Mouse (Mus musculus) forebrain, embryonic 16.5 days (tissue): ENCODE results near the gene Gm20388. TPM values are rescaled to one million over a fixed set of nuclear protein-coding genes. Genes with fewer than 3 reads are reported as not detected.

Experiments
- ATAC-seq: fragments of 200-750 bp; cut with Nextera tagmentation; 2 replicates; pipeline ENCODE4 v1.8.0; 2017; ENCODE audit warnings: mild to moderate bottlenecking, moderate library complexity
- H3K27ac ChIP-seq: fragments of 300-500 bp; sonication (generic); 2 replicates; pipeline ENCODE4 v1.5.1; 2014; ENCODE audit warnings: low read length, control low read depth
- H3K27me3 ChIP-seq: fragments of 300-500 bp; sonication (generic); replicated peaks from 2 replicates; pipeline ENCODE4 v1.6.1; 2014; ENCODE audit warnings: low read length; ENCODE audit not compliant: control insufficient read depth, insufficient read depth
- H3K36me3 ChIP-seq: fragments of 300-500 bp; sonication (generic); 2 replicates; pipeline ENCODE4 v1.6.1; 2014; ENCODE audit not compliant: control insufficient read depth, insufficient read depth
- H3K4me1 ChIP-seq: fragments of 300-500 bp; sonication (generic); replicated peaks from 2 replicates; pipeline ENCODE4 v1.6.1; 2014; ENCODE audit warnings: low read length; ENCODE audit not compliant: control insufficient read depth, insufficient read depth
- H3K4me2 ChIP-seq: fragments of 300-500 bp; sonication (generic); 2 replicates; pipeline ENCODE4 v1.6.1; 2014; ENCODE audit warnings: mild to moderate bottlenecking, low read length, control low read depth
- H3K4me3 ChIP-seq: fragments of 300-500 bp; sonication (generic); replicated peaks from 2 replicates; pipeline ENCODE4 v1.5.1; 2014; ENCODE audit warnings: mild to moderate bottlenecking, low read length, control low read depth
- H3K9ac ChIP-seq: fragments of 300-500 bp; sonication (generic); replicated peaks from 2 replicates; pipeline ENCODE4 v1.6.1; 2014; ENCODE audit warnings: low read depth, low read length, control low read depth
- H3K9me3 ChIP-seq: fragments of 300-500 bp; sonication (generic); 2 replicates; pipeline ENCODE4 v1.6.1; 2016; ENCODE audit warnings: low read length; ENCODE audit not compliant: control insufficient read depth
- WGBS: fragments of 180-500 bp; shearing (Covaris S2); extraction: QIAGEN DNeasy Blood & Tissue Kit; methylation state at CpG from one replicate; pipeline ENCODE4 v1.1.7; 2014; 5-methylcytosine and 5-hydroxymethylcytosine counted together
- polyA plus RNA-seq: library from polyadenylated mRNA; unstranded; fragments of >200 nt; fragmentation: Nextera tagmentation; extraction: Ambion mirVana; gene quantifications from 2 replicates; pipeline ENCODE4 v1.2.1, GENCODE M21; 2015

Gm20388 gene
- polyA plus RNA-seq, 1 experiment from 2014 or later: 4.7 TPM

DNA sequence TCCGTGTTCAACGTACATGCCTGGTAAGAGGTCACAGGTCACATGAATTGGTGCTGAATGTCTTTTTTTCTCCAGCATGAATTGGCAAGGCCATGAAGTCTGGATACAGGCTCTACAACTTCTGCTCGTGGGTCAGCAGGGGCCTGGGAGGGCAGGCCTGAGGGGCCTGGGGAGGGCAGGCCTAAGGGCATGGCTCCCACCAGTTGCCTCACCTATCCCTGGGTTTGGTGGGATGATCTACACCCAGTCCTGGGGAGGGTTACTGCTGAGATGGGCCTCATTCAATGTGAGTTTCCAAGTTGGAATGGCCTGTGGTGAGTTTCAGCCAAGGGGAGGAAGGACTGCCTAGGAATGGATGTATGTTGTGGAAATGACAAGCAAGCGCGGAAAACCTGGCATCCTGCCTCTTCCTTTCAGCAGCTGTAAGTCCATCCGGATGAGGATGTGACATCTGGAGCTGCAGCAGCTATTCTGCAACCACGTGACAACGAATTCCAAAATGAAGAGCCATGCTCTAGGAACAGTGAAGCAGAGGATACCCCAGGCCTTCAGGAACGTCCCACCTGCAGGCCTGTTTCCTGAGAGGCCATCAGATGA lies 3492.2 kb downstream of the Gm20388 start:
- Histone ChIP-seq H3K27me3 (no peaks in the 10 kb centered on the region), H3K4me3 (no peak overlapping the region), H3K9me3 (no peaks in the 10 kb centered on the region), H3K4me1 (peaks cover 6% of the 10 kb centered on the region; the same call in 1 of the 2 replicates), H3K27ac (no peak overlapping the region), H3K4me2 (no peak overlapping the region), H3K9ac (no peak overlapping the region), H3K36me3 (peaks cover 33% of the 10 kb centered on the region)
- WGBS: 89% methylated on average over 9 of the region's 9 CpGs
- no peak for ATAC-seq

DNA sequence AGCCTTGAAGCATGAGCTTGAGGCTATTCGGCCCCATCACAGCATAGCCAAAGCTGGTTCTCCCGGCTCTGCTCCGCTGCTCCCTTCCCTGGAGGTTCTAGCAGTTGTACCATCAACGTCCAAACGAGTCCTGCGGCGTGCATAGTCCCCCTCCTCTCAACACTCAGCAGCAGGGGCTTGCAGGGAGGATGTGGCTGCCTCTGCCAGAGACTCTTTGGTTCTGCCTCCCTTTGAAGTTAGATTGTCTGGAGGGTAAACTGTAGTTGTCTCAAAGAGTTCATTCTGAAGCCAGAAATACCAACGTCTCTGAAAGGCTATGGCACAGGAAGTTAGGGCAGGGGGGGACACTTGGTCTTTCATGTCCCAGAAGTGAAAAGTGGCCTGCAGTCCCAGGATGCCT lies 3493.9 kb downstream of the Gm20388 start:
- H3K27ac ChIP-seq: no peak overlapping the region
- H3K27me3 ChIP-seq: no peaks in the 10 kb centered on the region
- no peak overlapping the region for H3K4me3 ChIP-seq
- no peak overlapping the region for H3K4me2 ChIP-seq
- no peaks in the 10 kb centered on the region for H3K9me3 ChIP-seq
- H3K4me1 ChIP-seq: peaks cover 16% of the 10 kb centered on the region
- H3K9ac ChIP-seq: no peak overlapping the region
- H3K36me3 ChIP-seq: peaks cover 18% of the 10 kb centered on the region
- ATAC-seq: no peak
- WGBS: 47% methylated on average over 8 of the region's 8 CpGs

DNA sequence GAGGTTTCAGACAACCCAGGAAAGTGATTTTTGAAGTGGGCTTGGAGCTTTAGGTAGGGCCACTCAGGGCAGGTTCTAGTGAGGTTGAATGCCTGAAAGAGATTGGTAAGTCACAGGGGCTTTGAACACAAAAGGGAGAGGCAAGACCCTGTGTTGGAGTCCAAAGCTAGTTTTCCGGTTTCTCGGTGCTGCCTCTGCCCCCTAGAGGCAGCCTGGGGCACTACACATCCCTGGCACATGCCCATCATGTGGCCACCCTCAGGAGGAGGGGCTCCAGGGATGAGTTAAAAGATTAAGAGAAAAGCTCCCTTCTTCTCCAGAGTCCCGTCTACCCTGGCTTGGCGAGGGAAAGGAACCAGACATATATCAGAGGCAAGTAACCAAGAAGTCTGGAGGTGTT lies 3496.1 kb downstream of the Gm20388 start, which contains the start of gene Mc1r:
Mc1r (plus strand) TSS at position 322 of the 400 bp plus-strand sequence.
- no peak within 1 kb of the TSS for H3K4me2 ChIP-seq
- H3K27ac ChIP-seq: no peak within 1 kb of the TSS
- peaks cover 23% of the 10 kb centered on the region for H3K4me1 ChIP-seq
- H3K27me3 ChIP-seq: no peaks in the 10 kb centered on the region
- no peaks in the 10 kb centered on the region for H3K9me3 ChIP-seq
- H3K36me3 ChIP-seq: peaks cover 6% of the 10 kb centered on the region; the same call in 1 of the 2 replicates
- no peak within 1 kb of the TSS for H3K4me3 ChIP-seq
- H3K9ac ChIP-seq: no peak within 1 kb of the TSS
- WGBS: 1% methylated on average over 4 of the region's 4 CpGs
- ATAC-seq: no peak

DNA sequence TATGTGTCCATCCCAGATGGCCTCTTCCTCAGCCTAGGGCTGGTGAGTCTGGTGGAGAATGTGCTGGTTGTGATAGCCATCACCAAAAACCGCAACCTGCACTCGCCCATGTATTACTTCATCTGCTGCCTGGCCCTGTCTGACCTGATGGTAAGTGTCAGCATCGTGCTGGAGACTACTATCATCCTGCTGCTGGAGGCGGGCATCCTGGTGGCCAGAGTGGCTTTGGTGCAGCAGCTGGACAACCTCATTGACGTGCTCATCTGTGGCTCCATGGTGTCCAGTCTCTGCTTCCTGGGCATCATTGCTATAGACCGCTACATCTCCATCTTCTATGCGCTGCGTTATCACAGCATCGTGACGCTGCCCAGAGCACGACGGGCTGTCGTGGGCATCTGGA lies 3497.0 kb downstream of the Gm20388 start:
- Histone ChIP-seq H3K9me3 (no peaks in the 10 kb centered on the region), H3K4me3 (no peak overlapping the region), H3K36me3 (peaks cover 5% of the 10 kb centered on the region; the same call in 1 of the 2 replicates), H3K27me3 (no peaks in the 10 kb centered on the region), H3K4me2 (no peak overlapping the region), H3K4me1 (peaks cover 23% of the 10 kb centered on the region), H3K27ac (no peak overlapping the region), H3K9ac (no peak overlapping the region)
- ATAC-seq: no peak
- 96% methylated on average over 13 of the region's 13 CpGs for WGBS

DNA sequence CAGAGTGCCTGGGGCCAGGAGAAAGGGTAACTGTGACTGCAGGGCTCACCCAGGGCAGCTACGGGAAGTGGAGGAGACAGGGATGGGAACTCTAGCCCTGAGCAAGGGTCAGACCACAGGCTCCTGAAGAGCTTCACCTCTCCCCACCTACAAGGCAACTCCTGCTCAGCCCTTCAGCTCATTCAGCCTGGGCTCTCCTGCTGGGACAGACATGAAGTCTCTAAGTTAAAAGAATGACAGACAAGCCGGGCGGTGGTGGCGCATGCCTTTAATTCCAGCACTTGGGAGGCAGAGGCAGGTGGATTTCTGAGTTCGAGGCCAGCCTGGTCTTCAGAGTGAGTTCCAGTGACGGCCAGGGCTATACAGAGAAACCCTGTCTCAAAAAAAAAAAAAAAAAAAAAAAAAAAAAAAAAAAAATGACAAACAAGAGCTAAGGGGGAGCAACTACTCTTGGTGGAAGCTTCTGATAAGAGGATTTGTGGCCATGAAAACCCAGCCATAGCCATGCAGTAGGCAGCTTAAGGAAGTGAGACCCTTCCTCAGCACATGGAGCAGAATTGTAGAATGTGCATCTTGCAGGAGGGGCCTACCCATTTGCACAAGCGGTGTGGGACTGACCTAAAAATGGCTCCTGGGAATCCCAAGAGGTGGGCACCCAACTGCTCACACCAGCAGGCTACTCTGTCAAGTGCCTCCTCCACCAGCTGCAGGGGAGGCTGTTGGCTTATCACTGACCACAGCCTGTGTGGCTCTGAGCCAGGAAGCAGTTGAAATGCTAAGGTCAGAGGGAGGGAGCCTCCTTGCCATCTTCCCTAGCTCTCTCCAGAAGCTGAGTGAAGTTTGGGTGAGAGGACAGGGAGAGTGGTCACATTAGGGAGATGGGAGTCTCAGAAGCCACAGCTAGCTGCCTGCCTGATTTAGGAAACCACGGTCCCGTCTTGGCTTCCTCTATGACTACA lies 3498.2 kb downstream of the Gm20388 start:
- ATAC-seq: no peak
- Histone ChIP-seq H3K36me3 (no peaks in the 10 kb centered on the region), H3K4me3 (no peak overlapping the region; the same call in 1 of the 2 replicates), H3K9me3 (no peaks in the 10 kb centered on the region), H3K9ac (no peak overlapping the region), H3K4me2 (peak overlapping the region; percentile 98; the same call in 1 of the 2 replicates), H3K27me3 (no peaks in the 10 kb centered on the region), H3K4me1 (peaks cover 25% of the 10 kb centered on the region), H3K27ac (peak overlapping the region; percentile 98)
- 73% methylated on average over 9 of the region's 9 CpGs for WGBS

DNA sequence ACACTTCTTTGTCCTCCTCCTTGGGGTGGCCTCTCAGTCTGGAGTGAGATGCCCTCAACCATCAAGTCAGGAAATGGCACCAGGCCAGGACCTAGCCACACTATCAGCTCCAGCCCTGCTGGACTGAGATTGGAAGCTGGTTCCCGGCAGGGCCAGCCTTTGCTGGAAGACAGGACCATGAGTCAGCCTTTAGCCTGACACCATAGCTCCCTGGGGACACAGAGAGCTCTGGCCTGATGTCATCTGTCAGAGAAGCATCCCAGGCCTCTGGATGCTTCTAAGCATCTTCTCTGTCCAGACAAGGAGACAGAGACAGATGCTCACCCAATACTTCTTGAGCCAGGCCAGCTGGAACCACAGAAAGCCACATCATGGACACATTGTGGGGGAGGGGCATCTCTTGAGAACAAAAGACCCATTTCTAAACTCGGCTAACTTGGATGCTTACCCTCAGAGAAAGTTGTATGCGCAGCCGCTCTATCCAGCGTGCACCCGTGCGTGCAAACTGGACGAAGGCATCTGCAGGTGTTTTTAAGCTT lies 3499.5 kb downstream of the Gm20388 start:
- Histone ChIP-seq H3K4me2 (peak overlapping the region; percentile 98), H3K9ac (peak overlapping the region; percentile 97), H3K4me3 (peak overlapping the region; percentile 92), H3K36me3 (no peaks in the 10 kb centered on the region), H3K4me1 (peaks cover 25% of the 10 kb centered on the region), H3K9me3 (no peaks in the 10 kb centered on the region), H3K27ac (peak overlapping the region; percentile 98), H3K27me3 (no peaks in the 10 kb centered on the region)
- 18% methylated on average over 8 of the region's 8 CpGs for WGBS
- ATAC-seq: no peak

DNA sequence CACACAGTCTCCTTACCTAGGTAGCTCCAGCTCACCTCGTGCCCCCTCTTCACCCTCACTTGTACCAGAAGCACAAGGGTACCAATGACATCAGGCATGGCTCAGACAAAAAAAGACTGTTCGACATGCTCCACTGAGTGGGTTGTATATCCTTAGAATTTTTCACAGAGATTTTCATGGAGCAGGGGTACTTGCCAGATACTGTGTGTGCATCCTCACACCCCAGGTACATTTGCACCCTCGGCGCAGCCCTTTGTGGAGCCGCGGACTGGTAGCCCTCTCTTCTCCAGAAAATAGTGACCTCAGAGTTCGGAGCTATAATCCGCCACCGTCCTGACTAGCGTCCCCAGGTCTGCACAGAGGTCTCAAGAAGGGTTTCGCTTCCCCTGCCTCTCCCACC lies 3500.1 kb downstream of the Gm20388 start:
- peak; percentile 0 for ATAC-seq
- Histone ChIP-seq H3K4me3 (peak overlapping the region; percentile 92), H3K4me1 (peaks cover 26% of the 10 kb centered on the region), H3K36me3 (no peaks in the 10 kb centered on the region), H3K9ac (peak overlapping the region; percentile 97), H3K27me3 (no peaks in the 10 kb centered on the region), H3K4me2 (peak overlapping the region; percentile 98), H3K9me3 (no peaks in the 10 kb centered on the region), H3K27ac (peak overlapping the region; percentile 98)
- WGBS: 2% methylated on average over 11 of the region's 11 CpGs

DNA sequence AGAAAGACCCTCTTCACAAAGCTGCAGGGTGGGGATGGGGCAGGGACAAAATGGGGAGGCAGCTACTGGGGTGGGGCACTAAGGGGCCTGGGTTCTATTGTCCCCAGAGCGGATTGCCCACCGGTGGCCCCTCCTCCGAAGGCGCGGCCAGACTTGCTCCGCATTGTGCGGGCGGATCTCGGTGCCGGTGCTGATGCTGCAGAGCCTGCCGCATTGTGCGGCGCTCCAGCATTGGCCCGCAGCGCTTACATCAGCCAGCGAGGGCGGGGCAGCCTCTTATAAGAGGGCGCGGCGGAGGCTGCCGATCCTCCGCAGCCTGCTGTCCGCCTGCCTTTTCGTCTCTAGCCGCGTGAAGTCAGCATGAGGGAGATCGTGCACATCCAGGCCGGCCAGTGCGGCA lies 3500.6 kb downstream of the Gm20388 start, which contains the start of gene Tubb3:
Tubb3 (plus strand) TSS at position 179 of the 400 bp plus-strand sequence.
- H3K9me3 ChIP-seq: no peaks in the 10 kb centered on the region
- peak within 1 kb of the TSS; percentile 97 for H3K9ac ChIP-seq
- peak within 1 kb of the TSS; percentile 92 for H3K4me3 ChIP-seq
- peak within 1 kb of the TSS; percentile 98 for H3K4me2 ChIP-seq
- H3K27me3 ChIP-seq: no peaks in the 10 kb centered on the region
- WGBS: under 1% methylated on average over 29 of the region's 29 CpGs
- peak within 1 kb of the TSS; percentile 98 for H3K27ac ChIP-seq
- peak; percentile 95 for ATAC-seq
- no peaks in the 10 kb centered on the region for H3K36me3 ChIP-seq
- H3K4me1 ChIP-seq: peaks cover 30% of the 10 kb centered on the region

DNA sequence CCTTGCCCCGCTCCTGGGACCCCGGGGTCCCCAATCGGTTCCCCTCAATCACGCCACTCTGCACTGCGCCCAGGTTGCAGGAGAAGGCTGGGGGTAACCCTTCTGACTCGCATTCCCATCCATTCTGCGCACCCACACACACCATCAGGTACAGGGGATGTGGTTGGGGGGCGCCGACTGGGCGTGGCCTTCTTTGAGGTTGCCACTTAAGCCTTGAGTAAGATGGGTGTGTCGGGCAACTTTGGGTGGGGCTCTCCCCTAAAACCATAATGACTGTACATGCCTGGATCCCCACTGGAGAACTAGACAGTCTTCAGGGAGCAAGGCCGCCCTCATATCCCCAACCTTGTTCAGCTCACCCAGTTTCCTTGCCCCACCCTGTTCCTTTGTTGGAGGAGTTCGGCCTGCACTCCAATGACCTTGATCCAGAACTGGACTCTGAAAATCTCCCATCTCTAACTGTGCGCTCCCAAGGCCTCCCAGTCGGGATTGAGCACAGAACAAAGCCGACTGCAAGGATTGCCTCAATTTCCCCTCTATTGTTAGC lies 3501.2 kb downstream of the Gm20388 start:
- H3K4me2 ChIP-seq: peak overlapping the region; percentile 98
- no peaks in the 10 kb centered on the region for H3K9me3 ChIP-seq
- peak overlapping the region; percentile 98 for H3K27ac ChIP-seq
- ATAC-seq: peak; percentile 26
- no peaks in the 10 kb centered on the region for H3K27me3 ChIP-seq
- no peaks in the 10 kb centered on the region; the same call in 1 of the 2 replicates for H3K36me3 ChIP-seq
- H3K9ac ChIP-seq: peak overlapping the region; percentile 97
- peaks cover 33% of the 10 kb centered on the region for H3K4me1 ChIP-seq
- WGBS: under 1% methylated on average over 16 of the region's 16 CpGs
- H3K4me3 ChIP-seq: peak overlapping the region; percentile 92
